Mouse (Mus musculus) neutrophil, adult 59 days (primary cell): ENCODE results near the gene Mrpl46. TPM values are rescaled to one million over a fixed set of nuclear protein-coding genes. Genes with fewer than 3 reads are reported as not detected.

Experiments
- total RNA-seq, 2 experiments: library from RNA; stranded (reverse); gene quantifications; 1 replicate in 1 of 2; 2 replicates in 1 of 2; pipeline ENCODE4 v1.2.4; 2023

Mrpl46 gene
- 10 to 100 TPM in 1 of 2 experiments, 1 to 10 TPM in 1; 8.2 to 11.7 TPM for total RNA-seq

GRCm38 (mm10) chr7:78782639-78783581 lies at the start of gene Mrpl46, which contains the start of gene Mrps11:
Gene Mrpl46, minus strand, starts transcription at chr7:78783531.
Gene Mrps11, plus strand, starts transcription at chr7:78783119.

GRCm38 (mm10) chr7:78737614-78738210 lies 45.6 kb downstream of the Mrpl46 start, which contains the start of gene Ntrk3:
Gene Ntrk3, minus strand, starts transcription at chr7:78738012.

Other genes starting within 250 kb of the Mrpl46 start
- gene Ntrk3, start 45.5 kb downstream of the Mrpl46 start, total RNA-seq, result not detected
- gene Mrps11, start 412 bp downstream of the Mrpl46 start, total RNA-seq, result 10 to 100 TPM; 17.0 to 20.3 TPM
- gene Det1, start 63.7 kb upstream of the Mrpl46 start, total RNA-seq, result 1 to 10 TPM; 4.0 to 5.4 TPM
- gene Aen, start 112.3 kb upstream of the Mrpl46 start, total RNA-seq, result 10 to 100 TPM in 1 of 2 experiments, 1 to 10 TPM in 1; 8.9 to 10.9 TPM
- 10 to 100 TPM; 21.6 to 41.6 TPM for gene Isg20, start 129.9 kb upstream of the Mrpl46 start, total RNA-seq